Mouse (Mus musculus) B cell, adult 62 days (primary cell): ENCODE measurements around the gene Mga. TPM values are rescaled to one million over a fixed set of nuclear protein-coding genes. Genes with fewer than 3 reads are reported as not detected.

Experiments used
- total RNA-seq: library from RNA; stranded (reverse); gene quantifications from 4 replicates; pipeline ENCODE4 v1.2.4, GENCODE M21; 2023

The Mga gene
- 126 to 135 TPM (median 131 TPM) in 4 replicates for total RNA-seq

DNA sequence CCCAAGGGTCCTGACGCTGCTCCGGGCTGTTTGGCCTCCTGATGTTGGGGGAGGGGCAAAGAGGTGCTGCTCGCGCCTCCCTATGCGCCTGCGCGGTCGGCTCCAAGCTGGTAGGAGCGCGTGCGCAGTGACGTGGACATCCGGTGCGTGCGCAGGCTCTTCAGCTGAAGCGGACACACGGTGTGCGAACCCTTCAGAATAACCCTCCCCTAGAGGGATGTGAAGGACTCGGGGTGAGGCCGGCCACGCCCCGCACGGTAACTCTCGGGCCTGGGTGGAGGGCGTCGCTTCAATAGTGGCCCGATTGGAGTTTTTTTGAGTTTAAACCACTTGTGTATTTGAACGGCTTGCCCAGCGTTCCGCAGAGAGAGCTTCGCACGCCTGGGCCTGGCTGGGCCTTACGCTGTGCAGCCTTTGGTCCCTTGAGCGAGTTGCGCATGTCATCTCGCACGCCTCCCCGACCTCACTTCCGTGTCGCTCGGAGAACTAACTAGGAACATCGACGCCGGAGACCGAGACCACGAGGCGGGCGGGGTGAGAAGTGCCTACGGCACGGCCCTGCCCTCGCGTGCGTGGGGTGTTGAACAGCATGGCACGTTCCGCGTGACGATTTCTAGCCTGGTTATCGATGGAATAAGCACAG lies at the start of gene Mga:
Gene Mga, plus strand, starts transcription at position 139 of the 643 bp plus-strand sequence.

DNA sequence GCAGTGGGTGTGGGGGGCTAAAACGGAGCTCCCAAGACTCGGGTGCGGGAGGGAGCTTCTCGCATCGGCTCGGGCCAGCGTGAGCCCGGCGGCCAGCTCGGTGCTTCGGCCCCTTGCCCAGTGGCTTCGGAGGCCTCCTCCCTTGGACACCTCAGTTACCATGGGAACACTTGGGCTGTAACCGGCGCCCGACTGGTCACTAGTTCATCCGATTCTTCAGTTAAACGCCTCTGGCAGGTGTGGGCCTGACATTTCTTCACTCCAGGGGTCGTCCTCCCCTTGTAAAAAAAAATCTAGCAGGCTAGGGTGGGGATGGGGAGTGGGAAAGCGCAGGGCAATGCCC lies 75.5 kb downstream of the Mga start, which contains the start of gene Mapkbp1:
Gene Mapkbp1, plus strand, starts transcription at position 163 of the 343 bp plus-strand sequence.

Other genes starting within 250 kb of the Mga start
- gene Ndufaf1, start 234.4 kb upstream of the Mga start, total RNA-seq: 13.5 to 16.7 TPM (median 14.1 TPM) in 4 replicates
- gene Rtf1, start 222.2 kb upstream of the Mga start, total RNA-seq: 53.7 to 64.2 TPM (median 57.2 TPM) in 4 replicates
- gene Itpka, start 154.9 kb upstream of the Mga start, total RNA-seq: 0.31 to 1.0 TPM (median 0.32 TPM) in 3 of 4 replicates, not detected in the other
- gene Ltk, start 136.8 kb upstream of the Mga start, total RNA-seq: 21.7 to 24.4 TPM (median 22.1 TPM) in 4 replicates
- gene Rpap1, start 109.7 kb upstream of the Mga start, total RNA-seq: 28.8 to 35.4 TPM (median 32.3 TPM) in 4 replicates
- gene Tyro3, start 99.5 kb upstream of the Mga start, total RNA-seq: 0.17 to 0.56 TPM in 2 of 4 replicates, not detected in the others
- 12.1 to 17.3 TPM (median 14.6 TPM) in 4 replicates for gene Mapkbp1, start 75.5 kb downstream of the Mga start, total RNA-seq
- gene Jmjd7, start 130.3 kb downstream of the Mga start, total RNA-seq: 10.4 to 16.1 TPM (median 13.2 TPM) in 4 replicates
- gene Gm28042, start 130.3 kb downstream of the Mga start, total RNA-seq: 3.1 to 4.8 TPM (median 4.4 TPM) in 4 replicates
- gene Pla2g4b, start 136.2 kb downstream of the Mga start, total RNA-seq: 3.7 to 8.4 TPM (median 4.7 TPM) in 4 replicates